Mouse (Mus musculus) hematopoietic stem cell, adult 5-6 weeks (primary cell): ENCODE results near the gene Akap13. TPM values are rescaled to one million over a fixed set of nuclear protein-coding genes. Genes with fewer than 3 reads are reported as not detected.
"Not testable (repeated sequence)": the region's sequence is repeated elsewhere in the genome, so short reads cannot be mapped to it uniquely, and the experiment has no call there.

ENCODE experiments used
- ATAC-seq, 2 experiments: fragments of 125-278 bp in 1 of 2; replicated peaks in 1 of 2; 2 replicates each; pipeline ENCODE4 v1.8.0; 2016 to 2017; ENCODE audit warnings: inconsistent platforms in 2 of 2, mild to moderate bottlenecking in 2 of 2, moderate number of reproducible peaks in 2 of 2, low read depth in 1 of 2, moderate TSS enrichment in 1 of 2; ENCODE audit not compliant: low FRiP score in 2 of 2, poor library complexity in 2 of 2, severe bottlenecking in 2 of 2, insufficient read depth in 1 of 2, low TSS enrichment in 1 of 2
- total RNA-seq: library from RNA; stranded (forward); fragments of 172-1452, 232-1000 nt; gene quantifications from 2 replicates; pipeline ENCODE4 v1.2.3, GENCODE M21; 2017

Akap13 gene
- total RNA-seq, 1 experiment from 2014 or later: 299 TPM

- ATAC-seq: not testable (repeated sequence)
Measured at GRCm38 (mm10) chr7:75767080-75767769, 311.9 kb downstream of the Akap13 start.

GRCm38 (mm10) chr7:75768169-75768568 lies 312.8 kb downstream of the Akap13 start:
- ATAC-seq: no peak

GRCm38 (mm10) chr7:75769909-75770308 lies 314.6 kb downstream of the Akap13 start:
- ATAC-seq: no peak

- not testable (repeated sequence) for ATAC-seq
Measured at GRCm38 (mm10) chr7:75774095-75775078, 319.1 kb downstream of the Akap13 start.

GRCm38 (mm10) chr7:75778053-75778452 lies 322.7 kb downstream of the Akap13 start:
- ATAC-seq: no peak

- 0 out of 4 replicates have a peak, but pooled peaks of 1 of the 2 experiments have one; percentile 31 for ATAC-seq
Measured at GRCm38 (mm10) chr7:75780812-75781211, 325.5 kb downstream of the Akap13 start.

- ATAC-seq: no peak
Measured at GRCm38 (mm10) chr7:75781298-75781947, 326.1 kb downstream of the Akap13 start.

- ATAC-seq: peak; percentile 99 to 100
Measured at GRCm38 (mm10) chr7:75781948-75782722, 326.8 kb downstream of the Akap13 start.

- no peak for ATAC-seq
Measured at GRCm38 (mm10) chr7:75782723-75783011, 327.3 kb downstream of the Akap13 start.

GRCm38 (mm10) chr7:75785388-75786328 lies 330.3 kb downstream of the Akap13 start:
- ATAC-seq: no peak

- ATAC-seq: no peak
Measured at GRCm38 (mm10) chr7:75786812-75787211, 331.5 kb downstream of the Akap13 start.

GRCm38 (mm10) chr7:75787371-75787770 lies 332.0 kb downstream of the Akap13 start:
- peak in 1 of 2 experiments; percentile 31; a peak in 1 of 4 replicates for ATAC-seq

GRCm38 (mm10) chr7:75788069-75788800 lies 332.9 kb downstream of the Akap13 start:
- ATAC-seq: peak; percentile 66 to 85

GRCm38 (mm10) chr7:75788801-75789135 lies 333.4 kb downstream of the Akap13 start:
- ATAC-seq: not testable (repeated sequence)

GRCm38 (mm10) chr7:75789746-75790145 lies 334.4 kb downstream of the Akap13 start:
- no peak for ATAC-seq
